Mouse (Mus musculus) myocyte (in vitro differentiated cells): ENCODE measurements around the gene Bcl10. TPM values are rescaled to one million over a fixed set of nuclear protein-coding genes. Genes with fewer than 3 reads are reported as not detected.

Experiments used
- H3K27me3 ChIP-seq: one replicate; pipeline ENCODE4 v1.6.1; 2011; ENCODE audit not compliant: control insufficient read depth, insufficient read depth, insufficient read length
- H3K36me3 ChIP-seq: one replicate; pipeline ENCODE4 v1.6.1; 2011; ENCODE audit not compliant: control insufficient read depth, insufficient read depth
- H3K4me2 ChIP-seq: one replicate; pipeline ENCODE4 v1.6.1; 2011; ENCODE audit warnings: low read depth, control low read depth
- H3K4me3 ChIP-seq: one replicate; pipeline ENCODE4 v1.5.1; 2011; ENCODE audit warnings: mild to moderate bottlenecking, control low read depth, moderate library complexity
- H3K79me2 ChIP-seq: one replicate; pipeline ENCODE4 v1.6.1; 2011; ENCODE audit not compliant: control insufficient read depth, insufficient read depth
- H3ac ChIP-seq: one replicate; pipeline ENCODE4 v1.6.1; 2011; ENCODE audit not compliant: control insufficient read depth, insufficient read length
- CEBPB ChIP-seq: IDR thresholded peaks from 2 replicates; pipeline ENCODE4 v1.6.1; 2011; ENCODE audit warnings: mild to moderate bottlenecking, moderate library complexity; ENCODE audit not compliant: poor library complexity, insufficient read depth, severe bottlenecking
- E2F4 ChIP-seq: IDR thresholded peaks from one replicate; pipeline ENCODE4 v1.6.1; 2011; ENCODE audit warnings: mild to moderate bottlenecking, control low read depth, moderate library complexity; ENCODE audit not compliant: insufficient read depth
- MAX ChIP-seq: IDR thresholded peaks from one replicate; pipeline ENCODE4 v1.6.1; 2011; ENCODE audit warnings: low read depth, mild to moderate bottlenecking, control low read depth
- MYOD1 ChIP-seq, 3 experiments: IDR thresholded peaks; one replicate each; pipeline ENCODE4 v1.6.1; 2011; ENCODE audit warnings: control low read depth in 2 of 3, low read depth in 2 of 3, mild to moderate bottlenecking in 2 of 3, moderate library complexity in 1 of 3; ENCODE audit not compliant: insufficient read length in 2 of 3, control insufficient read depth in 1 of 3
- MYOG ChIP-seq, 3 experiments: IDR thresholded peaks; one replicate each; pipeline ENCODE4 v1.6.1; 2011; ENCODE audit warnings: control low read depth in 2 of 3, low read depth in 2 of 3, mild to moderate bottlenecking in 2 of 3; ENCODE audit not compliant: insufficient read length in 2 of 3, control insufficient read depth in 1 of 3, insufficient read depth in 1 of 3
- POLR2A ChIP-seq: IDR thresholded peaks from one replicate; pipeline ENCODE4 v1.6.1; 2011; ENCODE audit warnings: low read depth, mild to moderate bottlenecking, control low read depth, moderate library complexity; ENCODE audit not compliant: insufficient read length
- POLR2AphosphoS2 ChIP-seq: IDR thresholded peaks from one replicate; pipeline ENCODE4 v1.6.1; 2011; ENCODE audit warnings: low read depth, control low read depth; ENCODE audit not compliant: insufficient read length
- REST ChIP-seq: IDR thresholded peaks from one replicate; pipeline ENCODE4 v1.6.1; 2011; ENCODE audit warnings: mild to moderate bottlenecking, control low read depth, moderate library complexity; ENCODE audit not compliant: insufficient read depth, insufficient read length
- SRF ChIP-seq: IDR thresholded peaks from one replicate; pipeline ENCODE4 v1.6.1; 2011; ENCODE audit warnings: low read depth; ENCODE audit not compliant: control insufficient read depth, insufficient read length
- TCF12 ChIP-seq: IDR thresholded peaks from one replicate; pipeline ENCODE4 v1.6.1; 2011; ENCODE audit warnings: mild to moderate bottlenecking, control low read depth; ENCODE audit not compliant: poor library complexity, insufficient read depth, severe bottlenecking
- TCF3 ChIP-seq: IDR thresholded peaks from one replicate; pipeline ENCODE4 v1.6.1; 2011; ENCODE audit warnings: low read depth, control low read depth; ENCODE audit not compliant: insufficient read length
- USF1 ChIP-seq: IDR thresholded peaks from one replicate; pipeline ENCODE4 v1.6.1; 2011; ENCODE audit warnings: low read depth, mild to moderate bottlenecking, control low read depth, moderate library complexity
- polyA plus RNA-seq: library from polyadenylated mRNA; unstranded; fragments of >200 nt; fragmentation: generic; extraction: Trizol; gene quantifications from one replicate; pipeline ENCODE4 v1.2.1, GENCODE M21; 2012; ENCODE audit warnings: missing spikeins

The Bcl10 gene
- polyA plus RNA-seq, 1 experiment = 25.9 TPM

- TF ChIP-seq TCF12 (no peak), MAX (no peak), SRF (no peak), TCF3 (no peak), POLR2A (no peak), MYOD1 (IDR thresholded peaks at IDR 0.05; ENCODE audit: control insufficient read depth in 1 of 3, insufficient read length in 2 of 3, low read depth in 2 of 3) (no peak), CEBPB (no peak), USF1 (no peak), REST (no peak), E2F4 (no peak), MYOG (IDR thresholded peaks at IDR 0.05; ENCODE audit: control insufficient read depth in 1 of 3, insufficient read depth in 1 of 3, insufficient read length in 2 of 3, low read depth in 2 of 3) (no peak), POLR2AphosphoS2 (no peak)
- Histone ChIP-seq H3K27me3 (no peaks in the 10 kb centered on the region), H3K36me3 (peaks cover 27% of the 10 kb centered on the region), H3K4me2 (no peak overlapping the region), H3K79me2 (peaks cover 21% of the 10 kb centered on the region), H3ac (no peak overlapping the region), H3K4me3 (no peak overlapping the region)
These were observed 24.1 kb downstream of the Bcl10 start for GRCm38 (mm10) chr3:145946654-145947053.

DNA sequence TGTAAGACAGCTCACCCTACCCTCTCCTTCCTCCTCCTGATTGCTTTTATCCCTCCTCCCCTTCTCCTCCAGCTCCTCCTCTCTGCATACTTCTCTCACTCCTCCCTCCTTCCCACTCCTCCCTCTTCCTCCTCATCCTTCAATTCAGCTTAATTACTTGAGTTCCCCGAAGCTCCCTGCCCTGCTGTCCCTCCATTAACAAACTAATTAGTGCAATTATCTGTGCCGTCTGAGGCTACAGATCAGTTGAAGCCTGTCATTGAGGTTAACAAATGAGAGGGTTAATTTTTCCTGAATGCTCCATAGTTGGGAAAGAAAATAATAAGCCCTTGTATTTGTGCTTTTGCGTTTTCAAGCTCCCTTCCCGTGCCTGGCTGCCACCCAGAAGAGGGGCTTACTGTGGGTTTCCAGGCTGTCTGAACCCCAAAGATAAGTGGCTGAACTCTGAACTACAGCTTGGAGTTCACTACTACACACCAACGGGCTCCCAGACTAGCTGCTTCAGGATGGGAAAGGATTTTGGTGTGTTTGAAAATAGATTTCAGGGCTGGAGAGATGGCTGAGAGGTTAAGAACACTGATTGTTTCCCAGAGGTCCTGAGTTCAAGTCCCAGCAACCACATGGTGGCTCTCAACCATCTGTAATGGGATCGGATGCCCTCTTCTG, 25.1 kb downstream of the Bcl10 start:
- Histone ChIP-seq H3K4me3 (no peak overlapping the region), H3K4me2 (no peak overlapping the region), H3K27me3 (no peaks in the 10 kb centered on the region), H3ac (no peak overlapping the region), H3K79me2 (peaks cover 10% of the 10 kb centered on the region), H3K36me3 (peaks cover 27% of the 10 kb centered on the region)
- no peak for TF ChIP-seq REST
- no peak for TF ChIP-seq POLR2AphosphoS2
- no peak for TF ChIP-seq POLR2A
- TF ChIP-seq SRF = no peak
- no peak for TF ChIP-seq MYOD1 (IDR thresholded peaks at IDR 0.05; ENCODE audit: control insufficient read depth in 1 of 3, insufficient read length in 2 of 3, low read depth in 2 of 3)
- no peak for TF ChIP-seq E2F4
- no peak for TF ChIP-seq TCF12

DNA sequence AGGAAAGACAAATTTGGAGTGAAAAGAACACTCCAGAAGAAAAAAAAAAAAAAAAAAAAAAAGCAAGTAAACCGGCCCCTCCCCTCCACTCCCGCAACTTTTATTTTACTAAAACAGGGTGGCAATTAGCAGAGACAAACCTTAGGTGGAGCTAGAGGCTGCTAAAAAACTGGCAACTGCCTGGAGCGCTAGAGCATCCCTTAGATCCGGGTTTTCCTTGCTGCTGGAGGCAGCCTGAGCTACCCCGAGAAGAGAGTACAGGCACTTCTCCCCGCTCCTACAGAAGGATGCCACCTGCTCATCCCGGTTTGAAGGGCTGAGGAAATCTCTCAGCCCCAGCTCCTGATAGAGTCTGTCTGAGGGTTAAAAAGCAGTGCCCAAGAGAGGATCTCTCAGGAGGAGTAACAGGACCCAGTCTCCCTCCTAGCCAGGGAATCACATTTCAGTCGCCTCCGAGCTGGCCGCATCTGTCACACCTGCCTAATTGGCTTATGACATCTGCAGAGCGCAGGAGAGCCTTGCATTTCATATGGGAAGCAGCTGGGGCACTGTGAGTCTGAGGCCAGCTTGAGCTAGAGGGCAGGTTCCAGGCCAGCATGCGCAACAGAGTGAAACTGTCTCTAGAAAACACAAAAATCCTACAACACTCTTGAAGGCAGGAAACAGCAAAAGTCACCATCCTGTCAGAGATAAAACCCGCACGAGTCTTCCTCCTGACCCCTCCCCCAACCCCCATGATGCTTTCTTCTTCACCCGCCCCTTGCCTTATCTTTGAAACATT, 27.6 kb downstream of the Bcl10 start:
- TF ChIP-seq POLR2AphosphoS2 (no peak), POLR2A (no peak), USF1 (no peak), TCF3 (no peak), MYOD1 (IDR thresholded peaks at IDR 0.05; ENCODE audit: control insufficient read depth in 1 of 3, insufficient read length in 2 of 3, low read depth in 2 of 3) (no peak), REST (no peak), MYOG (IDR thresholded peaks at IDR 0.05; ENCODE audit: control insufficient read depth in 1 of 3, insufficient read depth in 1 of 3, insufficient read length in 2 of 3, low read depth in 2 of 3) (no peak), SRF (no peak), E2F4 (no peak), TCF12 (no peak), CEBPB (no peak), MAX (no peak)
- H3K4me2 ChIP-seq = peak overlapping the region; percentile 31
- H3K27me3 ChIP-seq = no peaks in the 10 kb centered on the region
- no peak overlapping the region for H3ac ChIP-seq
- H3K36me3 ChIP-seq = peaks cover 5% of the 10 kb centered on the region
- H3K4me3 ChIP-seq = no peak overlapping the region
- no peaks in the 10 kb centered on the region for H3K79me2 ChIP-seq

GRCm38 (mm10) chr3:145950815-145951130, 28.2 kb downstream of the Bcl10 start:
- no peaks in the 10 kb centered on the region for H3K79me2 ChIP-seq
- no peaks in the 10 kb centered on the region for H3K27me3 ChIP-seq
- no peak overlapping the region for H3K4me3 ChIP-seq
- H3K4me2 ChIP-seq = no peak overlapping the region
- no peak overlapping the region for H3ac ChIP-seq
- H3K36me3 ChIP-seq = peaks cover under 1% of the 10 kb centered on the region
- no peak for TF ChIP-seq TCF12
- TF ChIP-seq MYOD1 (IDR thresholded peaks at IDR 0.05; ENCODE audit: control insufficient read depth in 1 of 3, insufficient read length in 2 of 3, low read depth in 2 of 3) = no peak
- TF ChIP-seq E2F4 = no peak
- TF ChIP-seq SRF = no peak
- no peak for TF ChIP-seq POLR2AphosphoS2
- no peak for TF ChIP-seq MYOG (IDR thresholded peaks at IDR 0.05; ENCODE audit: control insufficient read depth in 1 of 3, insufficient read depth in 1 of 3, insufficient read length in 2 of 3, low read depth in 2 of 3)
- no peak for TF ChIP-seq MAX
- TF ChIP-seq TCF3 = no peak
